Mouse (Mus musculus) bone marrow macrophage, adult 2 months (primary cell): ENCODE measurements around the gene Hoxa13.

Experiments used
- CTCF ChIP-seq: IDR thresholded peaks from 2 replicates; pipeline ENCODE4 v1.5.1; 2012; ENCODE audit warnings: low read depth, mild to moderate bottlenecking, low read length, moderate library complexity
- POLR2A ChIP-seq: IDR thresholded peaks from 2 replicates; pipeline ENCODE4 v1.6.1; 2012; ENCODE audit warnings: mild to moderate bottlenecking, low read depth, low read length, borderline replicate concordance

- no peak for TF ChIP-seq CTCF
- no peak for TF ChIP-seq POLR2A
Measured at GRCm38 (mm10) chr6:52214271-52214670, 46.4 kb downstream of the Hoxa13 start.
